Mouse (Mus musculus): ENCODE results near the gene Tmtc2.

DNA sequence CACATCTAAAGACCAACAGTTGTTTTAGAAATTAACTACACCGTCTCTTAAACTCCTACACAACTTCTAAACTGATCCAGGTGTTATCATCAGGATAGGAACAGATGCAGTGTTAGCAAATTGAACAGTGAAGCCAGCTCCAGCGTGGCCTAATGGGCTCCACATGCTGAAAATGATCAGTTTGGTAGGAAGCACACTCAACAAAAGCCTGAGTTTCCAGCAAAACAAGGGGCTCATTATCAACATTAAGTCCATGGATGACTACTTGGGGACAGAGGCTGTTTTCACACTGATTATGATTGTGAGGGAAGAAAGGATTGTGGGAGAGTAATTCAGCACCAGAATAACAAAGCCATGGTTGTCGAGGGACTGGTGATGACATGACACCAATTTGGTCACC lies 143.4 kb downstream of the Tmtc2 start:
- TF ChIP-seq GATA1 (IDR thresholded peaks at IDR 0.05; ENCODE audit: borderline replicate concordance, low read length) = no peak
- no peak for TF ChIP-seq FLI1 (IDR thresholded peaks at IDR 0.05; ENCODE audit: low read length)

Measured in megakaryocyte, embryonic 14.5 days (primary cell).